Mouse (Mus musculus) lung, adult 18-20 months (tissue): ENCODE data around the gene Veph1.

Experiments
- DNase-seq, 2 experiments: peaks; one replicate each; pipeline ENCODE4 v3.0.0; 2022; ENCODE audit warnings: mixed read lengths in 2 of 2

Veph1 gene

DNA sequence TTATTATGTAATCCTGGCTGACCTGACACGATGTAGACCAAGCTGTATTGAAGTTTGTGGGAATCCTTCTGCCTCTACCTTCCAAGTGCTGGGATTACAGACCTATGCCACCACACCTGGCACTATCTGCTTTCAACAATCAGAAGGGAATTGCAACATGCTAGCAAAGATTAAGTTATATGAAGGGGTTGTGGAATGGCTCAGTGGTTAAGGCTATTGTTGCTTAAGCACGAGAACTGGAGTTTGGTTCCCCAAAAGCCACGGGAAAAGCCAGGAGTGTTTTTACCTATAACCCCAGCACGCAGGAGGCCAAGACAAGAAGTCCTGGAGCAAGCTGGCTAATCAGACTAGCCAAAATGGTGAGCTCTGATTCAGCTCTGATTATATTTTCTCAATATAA, 291.6 kb downstream of the Veph1 start:
- DNase-seq: no peak

- DNase-seq: no peak
Measured at GRCm38 (mm10) chr3:66004220-66004951, 292.3 kb downstream of the Veph1 start.
